Mouse (Mus musculus) right cerebral cortex, postnatal 14 days (tissue): ENCODE results near the gene Hspb9.
A peak's percentile ranks its signal among the peaks of the same experiment; 100 is the strongest.

Experiments used
- DNase-seq: peaks from one replicate; pipeline ENCODE4 v3.0.0; 2022

The Hspb9 gene

GRCm38 (mm10) chr11:100735134-100735865, 21.6 kb downstream of the Hspb9 start:
- no peak for DNase-seq

DNA sequence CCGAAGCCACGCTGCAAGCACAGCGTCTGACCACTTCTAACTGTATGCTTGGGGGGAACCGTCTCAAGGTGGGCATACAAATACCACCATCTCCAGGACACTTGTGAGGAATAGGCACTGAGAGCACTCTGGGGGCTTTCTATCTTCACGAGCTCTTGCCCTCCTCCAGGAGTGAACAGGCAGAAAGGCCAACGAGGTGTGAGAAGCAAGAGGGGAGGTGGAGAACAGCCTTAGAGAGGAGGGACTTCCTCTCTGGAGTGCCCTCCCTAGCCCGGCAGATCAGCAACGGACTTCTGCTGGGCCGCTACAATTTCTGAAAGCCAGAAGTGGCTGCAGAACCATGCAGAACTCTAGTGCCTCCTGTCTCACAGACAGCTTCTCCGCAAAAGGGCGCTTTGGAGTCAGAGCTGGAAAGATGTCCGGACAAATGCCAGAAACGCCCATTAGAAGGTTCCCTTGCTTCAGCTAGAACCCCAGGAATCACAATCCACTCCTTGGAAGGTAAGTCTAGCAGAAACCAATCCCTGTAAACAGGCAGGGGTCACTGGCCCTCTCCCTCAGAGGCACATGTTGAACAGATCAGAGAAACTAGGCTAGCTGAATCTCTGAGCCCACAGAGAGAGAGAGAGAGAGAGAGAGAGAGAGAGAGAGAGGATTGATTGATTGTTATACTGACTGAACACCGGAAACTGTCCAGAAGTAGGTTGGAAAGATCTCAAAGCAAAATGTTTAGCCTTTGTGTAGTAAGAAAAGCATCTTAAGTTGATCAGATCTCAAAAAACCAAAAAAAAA, 22.5 kb downstream of the Hspb9 start:
- DNase-seq, result no peak

DNA sequence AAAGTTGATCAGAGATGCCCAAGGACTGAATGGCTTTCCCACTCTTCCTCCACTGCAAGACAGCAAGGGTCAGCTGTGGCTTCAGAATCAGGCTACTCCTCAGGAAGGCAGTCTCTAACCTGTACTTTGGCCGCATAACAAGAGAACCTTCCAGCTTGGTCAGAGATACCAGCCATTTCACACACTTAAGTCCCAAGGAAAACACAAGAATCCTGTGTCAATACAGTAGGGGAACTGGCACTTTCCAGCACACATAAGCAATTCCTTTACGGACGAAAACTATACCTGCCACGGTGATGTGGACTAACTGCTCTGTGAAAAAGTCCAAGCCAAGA, 23.1 kb downstream of the Hspb9 start:
- no peak for DNase-seq

DNA sequence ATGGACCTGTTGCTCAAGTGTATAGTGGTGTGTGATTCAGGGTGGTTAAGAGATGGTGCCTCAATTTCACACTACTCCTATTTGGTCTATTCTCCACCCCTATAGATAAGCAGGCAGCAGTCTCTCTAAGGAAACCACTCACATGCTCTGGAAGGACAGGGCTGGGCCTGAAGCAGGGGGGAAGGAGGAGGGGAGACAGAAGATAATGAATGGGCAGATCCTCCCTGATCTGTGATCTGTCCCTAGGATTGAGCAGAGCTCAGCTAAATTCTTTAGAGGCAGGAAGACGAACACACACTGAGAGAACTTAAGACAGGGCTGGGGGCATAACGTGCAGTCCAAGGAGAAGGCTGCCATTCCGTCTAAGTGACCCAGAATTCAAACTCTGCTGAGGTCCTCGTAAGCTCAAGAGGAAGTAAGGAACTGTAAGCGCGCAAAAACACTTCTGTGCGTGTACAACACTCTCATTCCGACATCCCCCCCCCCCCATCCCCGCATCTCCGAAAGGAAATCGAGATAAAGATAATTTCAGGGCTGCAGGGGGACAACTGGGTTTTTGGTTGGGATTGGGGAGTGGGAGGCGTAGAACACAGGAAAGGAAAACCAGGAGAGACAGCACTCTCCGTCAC, 23.6 kb downstream of the Hspb9 start:
- DNase-seq, result no peak

- DNase-seq, result peak; percentile 99
These were observed 24.5 kb downstream of the Hspb9 start, which contains the start of gene Rab5c for GRCm38 (mm10) chr11:100738066-100738604. Gene Rab5c (minus strand): TSS chr11:100738215.

- DNase-seq, result no peak
These were observed 25.1 kb downstream of the Hspb9 start for GRCm38 (mm10) chr11:100738749-100739148.

DNA sequence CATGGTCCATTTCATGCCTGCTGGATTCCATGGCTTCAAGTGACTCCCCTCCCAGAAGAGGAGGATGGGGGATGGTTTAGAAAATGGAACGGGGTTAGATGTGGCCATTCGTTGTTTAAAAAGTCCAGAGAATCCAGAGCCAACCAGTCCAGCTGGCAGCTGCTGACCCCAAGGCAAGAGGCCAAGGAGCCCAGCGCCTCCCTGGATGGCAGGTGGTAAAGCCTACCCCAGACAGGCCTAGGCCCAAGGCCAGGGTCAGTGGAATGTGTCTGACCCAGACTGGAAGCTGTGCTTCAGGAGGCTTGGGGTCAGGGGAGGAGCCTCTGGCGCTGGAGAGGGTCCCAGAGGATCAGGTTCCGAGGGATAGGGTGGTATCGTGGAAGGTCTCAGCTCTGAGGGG, 27.7 kb downstream of the Hspb9 start:
- no peak for DNase-seq

DNA sequence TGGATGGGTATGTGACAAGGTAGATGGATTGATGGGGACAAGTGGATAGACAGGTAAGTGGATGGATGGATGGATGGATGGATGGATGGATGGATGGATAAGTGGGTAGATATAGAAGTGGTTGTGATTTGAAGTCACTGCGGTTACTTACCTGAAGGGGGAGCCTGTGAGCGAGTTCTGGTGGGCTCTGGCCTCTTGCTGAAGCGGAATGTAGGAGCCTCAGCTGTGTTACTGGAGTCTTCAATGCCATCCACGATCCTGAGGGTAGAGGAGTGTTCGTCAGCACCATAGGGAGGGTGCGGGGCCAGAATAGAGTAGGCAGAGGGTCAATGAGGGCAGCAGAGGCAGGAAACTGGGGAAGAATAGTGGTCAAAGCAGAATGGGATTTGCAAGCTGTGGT, 31.4 kb downstream of the Hspb9 start:
- DNase-seq, result peak; percentile 44

GRCm38 (mm10) chr11:100746546-100746945, 32.9 kb downstream of the Hspb9 start:
- no peak for DNase-seq

GRCm38 (mm10) chr11:100747114-100747513, 33.5 kb downstream of the Hspb9 start:
- no peak for DNase-seq

DNA sequence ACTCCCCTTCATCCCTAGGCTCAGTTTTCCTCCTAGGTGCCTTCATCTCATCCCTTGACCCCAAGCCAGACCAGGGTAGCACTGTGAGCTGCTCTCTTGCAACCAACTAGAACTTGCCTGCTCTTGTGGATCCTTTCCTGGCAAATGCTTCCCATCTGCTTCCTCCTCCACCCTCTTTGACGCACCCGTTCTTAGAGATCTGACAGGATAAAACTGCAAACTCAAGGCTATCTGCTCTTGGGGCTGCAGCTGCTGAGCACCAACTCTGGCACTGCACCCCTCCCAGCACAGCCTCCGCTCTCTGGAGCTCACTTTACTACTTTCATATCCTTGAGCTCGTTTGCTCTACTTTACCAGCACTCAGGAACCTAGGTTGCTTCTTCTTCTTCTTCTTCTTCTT, 35.0 kb downstream of the Hspb9 start:
- no peak for DNase-seq

- peak; percentile 49 for DNase-seq
These were observed 35.8 kb downstream of the Hspb9 start for GRCm38 (mm10) chr11:100749469-100749868.

GRCm38 (mm10) chr11:100750127-100750526, 36.5 kb downstream of the Hspb9 start:
- DNase-seq, result no peak

- DNase-seq, result peak; percentile 44
These were observed 38.6 kb downstream of the Hspb9 start for GRCm38 (mm10) chr11:100752294-100752693.

DNA sequence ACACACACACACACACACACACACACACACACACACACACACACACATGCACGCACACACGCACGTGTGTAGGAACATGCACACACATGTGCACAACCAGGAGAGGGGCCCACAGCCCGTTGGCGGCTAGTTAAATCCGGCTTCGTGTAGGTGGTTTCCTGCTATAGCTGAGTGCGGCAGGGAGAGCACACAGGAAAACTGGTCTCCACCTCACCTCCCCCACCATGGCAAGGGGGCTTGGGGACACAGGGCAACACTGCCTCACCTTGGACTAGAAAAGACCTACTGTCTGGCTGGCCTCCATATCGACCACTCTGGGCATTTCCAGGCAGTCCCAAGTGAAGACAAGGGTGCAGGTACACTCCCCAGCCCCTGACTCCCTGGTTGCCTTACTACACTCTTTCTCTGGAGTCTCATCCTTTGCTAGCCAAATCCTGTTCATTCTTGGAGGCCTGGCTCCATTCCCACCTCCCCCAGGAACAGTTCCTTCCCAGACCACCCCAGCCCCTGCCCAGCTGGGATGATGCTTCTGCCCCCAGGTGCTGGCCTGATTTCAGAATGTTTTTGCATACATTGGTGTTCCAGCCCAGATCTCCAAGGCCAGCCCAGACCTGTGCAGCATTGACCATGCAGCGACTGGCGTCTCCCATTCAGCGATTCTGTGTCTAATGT, 40.5 kb downstream of the Hspb9 start:
- peak; percentile 67 for DNase-seq

- DNase-seq, result peak; percentile 41
These were observed 41.0 kb downstream of the Hspb9 start for GRCm38 (mm10) chr11:100754693-100755057.

DNA sequence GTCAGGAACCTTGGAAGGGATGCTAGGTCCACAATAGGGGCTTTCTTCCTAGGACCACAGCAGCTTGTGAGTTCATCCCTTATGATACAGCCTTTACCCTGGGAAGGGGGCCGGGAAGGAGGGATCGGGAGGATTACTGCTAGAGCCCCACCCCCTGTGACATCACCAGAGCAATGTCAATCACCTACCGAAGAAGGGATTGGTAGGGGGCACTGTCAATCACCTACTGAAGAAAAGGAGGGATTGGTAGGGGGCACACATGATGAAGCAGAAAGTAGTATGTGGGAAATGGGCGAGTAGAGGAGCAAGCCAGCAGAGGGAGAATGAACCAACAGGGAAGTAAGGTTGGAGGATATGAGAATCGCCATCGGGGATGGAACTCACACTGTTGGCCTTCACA, 42.8 kb downstream of the Hspb9 start:
- DNase-seq, result no peak

DNA sequence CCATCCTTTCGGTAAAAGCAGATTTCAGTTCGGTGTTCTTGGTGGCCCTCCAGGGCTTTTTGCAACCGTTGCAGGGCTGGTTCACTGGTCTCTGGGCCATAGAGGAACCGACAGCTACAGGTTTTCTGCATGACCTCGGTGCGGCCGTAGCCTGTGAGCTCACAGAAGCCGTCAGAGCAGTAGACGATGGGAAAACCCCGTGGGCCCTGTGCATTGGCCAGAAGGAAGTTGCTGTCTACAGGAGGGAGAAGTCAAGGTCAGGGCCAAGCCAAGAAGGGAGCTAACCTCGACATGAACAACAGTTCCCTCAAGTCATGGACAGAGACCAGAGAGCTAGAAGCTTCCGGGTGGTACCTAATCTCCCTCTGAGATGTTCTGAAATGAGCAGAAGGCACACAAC, 43.9 kb downstream of the Hspb9 start:
- no peak for DNase-seq

GRCm38 (mm10) chr11:100758707-100759610, 45.3 kb downstream of the Hspb9 start:
- peak; percentile 37 for DNase-seq

GRCm38 (mm10) chr11:100759611-100760233, 46.1 kb downstream of the Hspb9 start, which contains the start of gene Kcnh4:
Gene Kcnh4 (minus strand): TSS chr11:100759942.
- DNase-seq, result peak; percentile 90

DNA sequence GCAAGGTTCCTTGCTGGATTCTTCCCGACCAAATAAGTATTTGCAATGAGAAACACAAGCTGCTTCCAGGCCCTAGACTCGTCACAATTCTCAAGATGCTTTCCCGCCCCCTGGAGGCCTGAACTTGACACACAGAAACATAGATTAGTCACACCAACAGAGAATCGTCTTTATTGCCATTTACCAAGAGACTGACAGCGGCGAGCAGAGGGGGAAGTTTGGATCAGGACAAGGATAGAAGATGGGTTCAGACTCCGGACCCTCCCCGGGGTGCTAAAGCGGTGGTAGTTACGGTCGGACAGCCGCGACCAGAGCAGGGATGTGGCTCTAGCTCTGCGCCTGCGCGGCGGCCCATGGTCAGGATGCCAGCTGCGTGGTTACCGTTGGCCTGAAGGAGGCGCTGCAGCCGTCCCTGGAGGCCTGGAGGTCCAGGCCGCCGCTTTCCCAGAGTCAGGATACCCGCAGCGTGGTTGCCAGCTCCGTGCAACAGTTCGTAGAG, 47.9 kb downstream of the Hspb9 start:
- DNase-seq, result peak; percentile 89
